Mouse (Mus musculus): ENCODE data around the gene Trf.
A peak's percentile ranks its signal among the peaks of the same experiment; 100 is the strongest.

GRCm38 (mm10) chr9:103201561-103202260, 28.5 kb downstream of the Trf start, which contains the start of gene Srprb:
- no peak for TF ChIP-seq CTCF (IDR thresholded peaks at IDR 0.05; ENCODE audit: extremely low read depth, insufficient read length, insufficient replicate concordance, low read depth, low read length)
- peak; percentile 47; the same call in 1 of the 2 replicates for TF ChIP-seq POLR2A (IDR thresholded peaks at IDR 0.05; ENCODE audit: low read depth, low read length)

Measured in small intestine, adult 2 months (tissue).